Mouse (Mus musculus) heart, postnatal 14 days (tissue): ENCODE data around the gene Mrpl43. TPM values are rescaled to one million over a fixed set of nuclear protein-coding genes. Genes with fewer than 3 reads are reported as not detected.

Experiments used
- DNase-seq, 2 experiments: peaks; one replicate each; pipeline ENCODE4 v3.0.0; 2021 to 2022
- intact Hi-C: fragments of 180-260 bp; cut with DNase I; formaldehyde crosslinking; loops from one replicate; pipeline ENCODE4 v1.15.1; 2025
- total RNA-seq, 2 experiments: library from RNA; stranded (reverse); gene quantifications; 2 replicates each; pipeline ENCODE4 v1.2.3; 2021

Mrpl43 gene
- total RNA-seq, 2 experiments from 2014 or later: 50.3 to 53.9 TPM

- peak; percentile 81 to 88 for DNase-seq
- intact Hi-C loops: loop anchor here (1.0 kb wide), 2 partner anchors 19 to 42 kb away; partner anchors contain the start of gene Sema4g
These were observed 24.8 kb upstream of the Mrpl43 start for GRCm38 (mm10) chr19:45030746-45031693.

GRCm38 (mm10) chr19:45030111-45030510 lies 23.9 kb upstream of the Mrpl43 start:
- intact Hi-C loops: no loop called here
- peak; percentile 76 to 80 for DNase-seq

GRCm38 (mm10) chr19:45029571-45029970 lies 23.3 kb upstream of the Mrpl43 start:
- no peak for DNase-seq
- intact Hi-C loops: no loop called here

- no peak for DNase-seq
- intact Hi-C loops: no loop called here
These were observed 22.5 kb upstream of the Mrpl43 start for GRCm38 (mm10) chr19:45028746-45029145.

- intact Hi-C loops: no loop called here
- no peak for DNase-seq
These were observed 21.6 kb upstream of the Mrpl43 start for GRCm38 (mm10) chr19:45027848-45028247.

- no peak for DNase-seq
- intact Hi-C loops: no loop called here
These were observed 20.9 kb upstream of the Mrpl43 start for GRCm38 (mm10) chr19:45026958-45027670.

GRCm38 (mm10) chr19:45025937-45026568 lies 19.8 kb upstream of the Mrpl43 start:
- intact Hi-C loops: no loop called here
- no peak for DNase-seq

- intact Hi-C loops: no loop called here
- no peak for DNase-seq
These were observed 18.5 kb upstream of the Mrpl43 start for GRCm38 (mm10) chr19:45024775-45025174.

GRCm38 (mm10) chr19:45023993-45024392 lies 17.8 kb upstream of the Mrpl43 start:
- intact Hi-C loops: no loop called here
- DNase-seq: no peak

- intact Hi-C loops: no loop called here
- DNase-seq: no peak
These were observed 15.1 kb upstream of the Mrpl43 start for GRCm38 (mm10) chr19:45021362-45021761.

- intact Hi-C loops: no loop called here
- DNase-seq: peak; percentile 69 to 76
These were observed 14.1 kb upstream of the Mrpl43 start for GRCm38 (mm10) chr19:45020348-45020747.

- intact Hi-C loops: no loop called here
- peak; percentile 40 to 53 for DNase-seq
These were observed 12.1 kb upstream of the Mrpl43 start for GRCm38 (mm10) chr19:45018351-45018831.

GRCm38 (mm10) chr19:45017909-45018308 lies 11.7 kb upstream of the Mrpl43 start:
- intact Hi-C loops: no loop called here

GRCm38 (mm10) chr19:45017216-45017771 lies 11.1 kb upstream of the Mrpl43 start:
- intact Hi-C loops: no loop called here
- peak; percentile 89 to 92 for DNase-seq

More at GRCm38 (mm10) chr19:45017909-45018308, 11.7 kb upstream of the Mrpl43 start:
- DNase-seq: peak; percentile 95

GRCm38 (mm10) chr19:45016341-45017215 lies 10.3 kb upstream of the Mrpl43 start:
- peak; percentile 85 to 90 for DNase-seq
- intact Hi-C loops: no loop called here

GRCm38 (mm10) chr19:45015518-45016281 lies 9.5 kb upstream of the Mrpl43 start:
- DNase-seq: peak; percentile 66
- intact Hi-C loops: no loop called here

- peak; percentile 77 to 78 for DNase-seq
- intact Hi-C loops: no loop called here
These were observed 8.8 kb upstream of the Mrpl43 start for GRCm38 (mm10) chr19:45014981-45015402.

- no peak for DNase-seq
- intact Hi-C loops: no loop called here
These were observed 8.2 kb upstream of the Mrpl43 start, which contains the start of gene Lzts2 for GRCm38 (mm10) chr19:45014335-45014971. TSS of gene Lzts2 (plus strand) at chr19:45014414.
